Mouse (Mus musculus): ENCODE results near the gene Set.
"Not testable (repeated sequence)": the region's sequence is repeated elsewhere in the genome, so short reads cannot be mapped to it uniquely, and the experiment has no call there.

Set gene

DNA sequence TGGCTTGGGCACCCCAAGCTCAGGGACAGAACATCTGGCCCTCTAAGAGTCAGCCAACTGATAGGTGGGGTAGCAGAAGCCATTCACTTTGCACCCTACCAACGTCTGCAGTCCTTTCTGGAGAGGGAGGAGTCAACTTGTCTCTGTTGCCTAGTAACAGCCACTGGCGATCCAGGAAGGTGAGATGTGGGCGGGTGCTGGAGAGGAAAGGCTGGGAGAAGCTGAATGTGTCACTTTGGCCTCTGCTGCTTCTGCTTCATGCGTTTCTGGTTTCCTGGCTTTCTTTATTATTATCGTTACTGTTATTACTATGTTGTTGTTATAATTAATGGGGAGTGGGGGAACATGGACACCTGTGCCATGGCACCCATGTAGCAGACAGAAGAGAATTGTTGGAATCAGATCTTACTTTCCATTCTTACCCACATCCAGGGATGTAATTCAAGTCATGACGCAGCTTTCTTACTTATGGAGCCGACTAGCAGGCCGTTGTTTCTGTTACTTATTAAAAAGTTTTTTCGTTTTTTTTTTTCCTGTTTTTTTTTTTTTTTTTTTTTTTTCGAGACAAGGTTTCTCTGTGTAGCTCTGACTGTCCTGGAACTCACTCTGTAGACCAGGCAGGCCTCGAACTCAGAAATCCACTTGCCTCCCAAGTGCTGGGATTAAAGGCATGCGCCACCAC is at the start of gene Set:
TSS of gene Set (plus strand) at position 156 of the 682 bp plus-strand sequence.
- DNase-seq = no peak

- no peak for DNase-seq
Observed at GRCm38 (mm10) chr2:30009101-30009500, 48.1 kb upstream of the Set start.

DNA sequence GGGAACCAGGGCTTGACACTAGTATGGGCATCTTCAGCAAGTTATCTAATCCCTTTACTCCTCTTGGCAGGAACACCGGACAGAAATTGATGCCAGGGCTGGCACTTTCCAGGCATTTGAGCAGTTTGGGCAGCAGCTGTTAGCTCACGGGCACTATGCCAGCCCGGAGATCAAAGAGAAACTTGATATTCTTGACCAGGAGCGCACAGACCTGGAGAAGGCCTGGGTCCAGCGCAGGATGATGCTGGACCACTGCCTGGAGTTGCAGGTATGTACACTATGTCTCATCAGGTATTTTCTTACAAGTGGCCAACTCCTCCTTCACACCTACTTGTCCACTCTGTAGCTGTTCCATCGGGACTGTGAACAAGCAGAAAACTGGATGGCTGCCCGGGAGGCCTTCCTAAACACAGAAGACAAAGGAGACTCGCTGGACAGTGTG is 46.3 kb upstream of the Set start:
- peak; percentile 32 for DNase-seq

GRCm38 (mm10) chr2:30014326-30014966 is 42.7 kb upstream of the Set start:
- peak; percentile 19 for DNase-seq

DNA sequence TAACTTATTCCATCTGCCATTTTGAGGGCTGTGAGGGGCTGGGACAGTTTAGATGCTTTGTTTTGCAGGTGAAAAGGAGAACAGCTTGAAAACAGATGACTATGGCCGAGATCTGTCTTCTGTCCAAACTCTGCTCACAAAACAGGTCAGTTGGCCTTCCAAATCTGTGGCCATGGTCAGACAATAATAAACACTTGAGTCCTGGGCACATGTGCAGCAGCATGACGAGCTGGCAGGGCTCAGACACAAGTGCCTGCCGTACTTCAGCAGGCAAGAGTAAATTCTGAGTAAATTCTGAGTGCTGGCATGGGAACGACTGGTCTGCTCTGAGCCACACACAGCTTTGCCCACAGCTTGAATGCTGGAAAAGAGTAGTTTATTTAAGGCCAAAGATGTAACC is 31.7 kb upstream of the Set start:
- DNase-seq = no peak

- DNase-seq = no peak
Observed at GRCm38 (mm10) chr2:30026997-30027396, 30.2 kb upstream of the Set start.

GRCm38 (mm10) chr2:30032244-30032846 is 24.8 kb upstream of the Set start:
- peak; percentile 28 for DNase-seq

DNA sequence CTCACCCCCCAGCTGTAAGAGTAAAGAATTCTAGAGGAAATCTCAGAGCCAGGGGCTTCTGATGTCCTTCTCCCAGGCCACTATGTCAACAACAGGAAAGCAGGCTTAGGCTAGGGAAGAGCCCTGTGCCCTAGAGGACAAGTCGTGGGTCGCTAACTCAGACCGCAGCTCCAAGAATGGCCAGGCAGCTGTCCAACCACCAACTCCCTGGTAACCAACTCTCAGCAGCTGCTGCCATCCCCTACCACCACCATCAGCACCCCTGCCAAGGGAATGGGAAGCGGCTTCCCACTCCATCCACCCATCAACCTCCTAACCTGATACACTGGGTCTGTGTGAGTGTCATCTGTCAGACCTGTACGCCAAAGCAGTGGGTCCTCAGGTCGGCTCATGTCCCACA is 24.2 kb upstream of the Set start:
- DNase-seq = peak; percentile 11

- no peak for DNase-seq
Observed at GRCm38 (mm10) chr2:30037762-30038161, 19.4 kb upstream of the Set start.

DNA sequence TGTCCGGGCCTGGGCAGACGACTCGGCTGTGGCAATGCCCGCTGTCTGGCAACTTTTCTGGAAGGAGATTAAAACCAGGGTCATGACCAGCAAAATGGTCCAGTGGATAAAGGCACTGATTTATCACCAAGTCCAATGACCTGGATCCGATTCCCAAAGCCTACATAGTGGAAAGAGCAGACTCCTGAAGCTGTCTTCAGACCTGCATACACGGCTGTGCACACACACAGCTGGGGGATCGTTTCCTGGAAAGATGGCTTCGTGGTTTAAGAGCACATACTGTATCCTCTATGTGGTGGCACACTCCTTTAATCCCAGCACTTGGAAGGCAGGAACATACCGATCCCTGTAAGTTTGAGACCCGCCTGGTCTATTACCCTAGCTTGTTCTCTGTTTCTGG is 18.8 kb upstream of the Set start:
- no peak for DNase-seq

DNA sequence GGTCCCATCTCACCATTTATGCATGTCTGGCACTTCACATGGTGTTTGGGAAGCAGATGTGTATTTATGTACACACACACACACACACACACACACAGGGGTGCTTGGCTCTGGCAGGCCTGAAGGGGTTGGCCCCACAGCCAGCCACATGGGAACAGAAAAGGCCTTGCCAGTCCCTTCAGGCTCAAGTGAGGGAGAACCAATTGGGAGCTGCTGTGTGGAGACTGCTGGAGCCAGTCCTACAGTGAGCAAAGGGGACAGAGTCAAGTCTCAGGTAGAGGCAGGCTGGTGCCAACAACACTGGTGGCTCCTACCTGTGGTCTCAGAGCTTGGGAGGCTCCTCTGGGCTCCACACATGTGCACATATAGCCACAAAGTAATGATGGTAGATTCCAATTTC is 17.5 kb upstream of the Set start:
- DNase-seq = no peak

DNA sequence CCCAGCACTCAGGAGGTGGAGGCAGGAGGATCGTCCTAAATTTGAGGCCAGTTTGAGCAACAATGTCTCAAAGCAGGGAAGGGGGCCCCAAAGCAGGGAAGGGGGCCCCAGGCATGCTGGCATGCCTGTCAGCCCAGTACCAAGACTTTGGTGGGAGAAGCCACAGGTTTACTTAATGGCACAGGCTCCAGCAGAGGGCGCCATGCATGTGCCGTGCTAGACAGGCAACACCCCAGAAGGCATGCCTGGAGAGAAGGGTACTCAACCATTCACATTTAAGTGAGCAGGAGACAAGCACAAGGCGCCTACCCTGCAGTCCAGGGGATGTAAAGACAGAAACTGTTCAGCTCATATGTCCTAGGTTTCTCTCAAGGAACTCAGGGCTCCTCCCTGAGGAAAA is 14.7 kb upstream of the Set start:
- peak; percentile 68 for DNase-seq

DNA sequence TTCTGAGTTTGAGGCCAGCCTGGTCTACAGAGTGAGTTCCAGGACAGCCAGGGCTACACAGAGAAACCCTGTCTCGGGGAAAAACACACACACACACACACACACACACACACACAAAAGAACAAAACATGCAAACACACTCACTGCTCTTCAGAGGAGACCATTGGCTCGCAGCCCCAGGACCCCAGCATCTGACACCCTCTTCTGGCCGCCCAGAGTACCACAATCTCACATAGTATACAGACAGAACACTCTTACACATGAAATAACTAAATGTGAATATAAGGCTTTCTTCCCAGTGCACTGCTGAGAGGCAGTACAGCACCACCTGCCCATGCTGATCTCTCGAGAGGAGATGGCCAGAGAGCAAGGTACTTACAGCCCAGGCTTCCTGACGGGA is 12.6 kb upstream of the Set start:
- no peak for DNase-seq

DNA sequence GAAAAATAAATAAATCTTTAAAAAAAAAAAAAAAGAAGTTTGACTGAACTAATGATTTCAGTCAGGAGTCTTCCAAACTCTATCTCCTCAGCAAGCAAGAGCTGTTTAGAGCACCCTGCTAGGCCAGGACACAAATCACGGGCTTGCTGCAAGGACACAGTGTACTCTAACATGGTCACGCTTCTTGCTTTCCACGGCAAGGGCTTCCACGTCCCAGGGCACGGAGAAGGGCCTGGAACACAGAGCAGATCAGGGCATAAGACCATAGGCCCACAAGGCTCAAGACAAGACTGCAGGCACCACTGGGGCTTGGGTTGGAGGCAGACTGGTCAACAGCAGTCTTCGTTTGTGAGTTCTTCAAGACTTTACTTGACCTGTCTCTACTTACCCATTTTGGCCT is 10.1 kb upstream of the Set start:
- DNase-seq = no peak

GRCm38 (mm10) chr2:30048101-30048501 is 9.1 kb upstream of the Set start:
- DNase-seq = no peak

GRCm38 (mm10) chr2:30048699-30049388 is 8.3 kb upstream of the Set start, which contains the start of gene Wdr34:
Gene Wdr34, minus strand, starts transcription at chr2:30048881.
- peak; percentile 97 for DNase-seq

DNA sequence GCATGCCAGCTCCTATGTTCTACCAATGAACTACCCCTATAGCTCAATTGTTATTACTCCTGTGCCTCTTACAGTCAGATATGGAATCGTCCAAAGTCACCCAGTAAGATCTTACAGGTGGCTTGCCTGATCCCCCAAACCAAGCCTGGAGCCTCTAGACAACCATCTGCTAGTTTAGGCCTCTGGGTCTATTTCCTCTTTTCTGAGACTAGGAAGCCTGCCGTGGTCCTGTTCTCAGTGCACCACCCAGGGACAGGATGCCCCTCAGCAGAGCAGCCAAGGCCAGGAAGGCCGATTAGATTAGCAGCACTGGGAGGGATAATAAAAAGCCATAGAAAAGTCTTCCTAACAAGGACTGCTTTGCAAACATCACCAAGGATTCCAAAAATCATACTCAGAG is 7.3 kb upstream of the Set start:
- no peak for DNase-seq

GRCm38 (mm10) chr2:30051992-30052761 is 5.0 kb upstream of the Set start:
- no peak for DNase-seq

- DNase-seq = not testable (repeated sequence)
Observed at GRCm38 (mm10) chr2:30055310-30055709, 1.9 kb upstream of the Set start.

- DNase-seq = no peak
Observed at GRCm38 (mm10) chr2:30056736-30057135, 442 bp upstream of the Set start.

GRCm38 (mm10) chr2:30058418-30058817 is 1.2 kb downstream of the Set start:
- no peak for DNase-seq

DNA sequence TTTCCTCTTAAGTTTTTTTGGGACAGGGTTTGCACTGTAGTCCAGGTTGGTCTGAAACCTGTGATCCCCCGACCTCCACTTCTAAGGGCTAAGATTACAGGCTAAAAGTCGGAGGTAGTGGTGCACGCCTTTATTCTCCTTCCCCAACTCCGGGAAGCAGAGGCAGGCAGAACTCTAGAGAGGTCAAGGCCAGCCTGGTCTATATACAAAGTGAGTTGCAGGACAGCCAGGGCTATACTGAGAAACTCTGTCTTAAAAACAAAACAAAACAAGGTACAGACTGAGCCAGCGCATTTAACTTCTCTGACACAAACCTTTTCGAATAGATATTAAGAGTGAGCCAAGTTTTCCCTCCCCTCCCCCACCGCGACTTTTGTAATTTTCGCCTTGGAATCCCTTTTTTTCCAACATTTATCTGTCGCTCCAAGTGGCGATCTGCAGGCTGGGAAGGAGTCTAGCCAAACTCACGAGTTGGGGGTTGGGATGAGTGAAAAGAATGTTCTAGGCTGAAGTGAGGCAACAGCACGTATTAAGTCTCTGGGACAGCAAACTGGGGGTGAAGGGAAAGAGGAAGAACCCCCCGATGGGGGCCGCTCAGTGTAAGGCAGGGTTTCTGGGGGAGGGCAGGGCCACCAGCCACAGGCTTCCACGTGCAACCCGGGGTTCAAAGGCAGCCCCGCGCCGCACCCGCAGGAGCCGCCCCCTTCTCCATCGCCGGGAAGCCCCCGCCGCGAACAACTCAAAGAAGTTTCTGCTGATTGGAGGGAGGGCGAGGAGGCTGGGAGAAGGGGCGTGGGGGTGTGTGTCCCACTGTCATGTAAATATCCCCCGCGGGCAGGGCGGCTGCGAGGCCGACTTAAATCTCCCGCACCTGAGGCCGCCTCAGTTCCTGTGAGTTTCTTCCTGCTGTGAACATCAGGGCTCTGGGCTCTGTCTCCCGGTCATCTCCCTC is 4.3 kb downstream of the Set start:
- DNase-seq = no peak
